Mouse (Mus musculus): ENCODE results near the gene Satb1. TPM values are rescaled to one million over a fixed set of nuclear protein-coding genes. Genes with fewer than 3 reads are reported as not detected.

Satb1 gene
- not detected in 2 replicates for polyA plus RNA-seq (2012)

- no peak for TF ChIP-seq GATA1 (IDR thresholded peaks at IDR 0.05; ENCODE audit: low read length)
Measured at GRCm38 (mm10) chr17:51832900-51833577, at the start of gene Satb1. Gene Satb1 (minus strand): TSS chr17:51833290.

GRCm38 (mm10) chr17:51882566-51882965 is 49.5 kb upstream of the Satb1 start:
- TF ChIP-seq GATA1 (IDR thresholded peaks at IDR 0.05; ENCODE audit: low read length): no peak

- TF ChIP-seq GATA1 (IDR thresholded peaks at IDR 0.05; ENCODE audit: low read length): no peak
Measured at GRCm38 (mm10) chr17:51880895-51881622, 48.0 kb upstream of the Satb1 start.

- TF ChIP-seq GATA1 (IDR thresholded peaks at IDR 0.05; ENCODE audit: low read length): no peak
Measured at GRCm38 (mm10) chr17:51880221-51880620, 47.1 kb upstream of the Satb1 start.

GRCm38 (mm10) chr17:51879736-51880135 is 46.6 kb upstream of the Satb1 start:
- no peak for TF ChIP-seq GATA1 (IDR thresholded peaks at IDR 0.05; ENCODE audit: low read length)

- no peak for TF ChIP-seq GATA1 (IDR thresholded peaks at IDR 0.05; ENCODE audit: low read length)
Measured at GRCm38 (mm10) chr17:51879171-51879570, 46.1 kb upstream of the Satb1 start.

- TF ChIP-seq GATA1 (IDR thresholded peaks at IDR 0.05; ENCODE audit: low read length): no peak
Measured at GRCm38 (mm10) chr17:51876471-51876870, 43.4 kb upstream of the Satb1 start.

GRCm38 (mm10) chr17:51857616-51858015 is 24.5 kb upstream of the Satb1 start:
- no peak for TF ChIP-seq GATA1 (IDR thresholded peaks at IDR 0.05; ENCODE audit: low read length)

GRCm38 (mm10) chr17:51856332-51856731 is 23.2 kb upstream of the Satb1 start:
- no peak for TF ChIP-seq GATA1 (IDR thresholded peaks at IDR 0.05; ENCODE audit: low read length)

GRCm38 (mm10) chr17:51855261-51855660 is 22.2 kb upstream of the Satb1 start:
- no peak for TF ChIP-seq GATA1 (IDR thresholded peaks at IDR 0.05; ENCODE audit: low read length)

- TF ChIP-seq GATA1 (IDR thresholded peaks at IDR 0.05; ENCODE audit: low read length): no peak
Measured at GRCm38 (mm10) chr17:51853952-51854351, 20.9 kb upstream of the Satb1 start.

GRCm38 (mm10) chr17:51840596-51840995 is 7.5 kb upstream of the Satb1 start:
- no peak for TF ChIP-seq GATA1 (IDR thresholded peaks at IDR 0.05; ENCODE audit: low read length)

GRCm38 (mm10) chr17:51839484-51839883 is 6.4 kb upstream of the Satb1 start:
- no peak for TF ChIP-seq GATA1 (IDR thresholded peaks at IDR 0.05; ENCODE audit: low read length)

- no peak for TF ChIP-seq GATA1 (IDR thresholded peaks at IDR 0.05; ENCODE audit: low read length)
Measured at GRCm38 (mm10) chr17:51836901-51837300, 3.8 kb upstream of the Satb1 start.

GRCm38 (mm10) chr17:51836243-51836642 is 3.2 kb upstream of the Satb1 start:
- no peak for TF ChIP-seq GATA1 (IDR thresholded peaks at IDR 0.05; ENCODE audit: low read length)

GRCm38 (mm10) chr17:51833578-51834361 is 680 bp upstream of the Satb1 start:
- TF ChIP-seq GATA1 (IDR thresholded peaks at IDR 0.05; ENCODE audit: low read length): no peak

Data from G1E-ER4 (cell line).